Mouse (Mus musculus) lung, adult 18-20 months (tissue): ENCODE data around the gene Stac2.

ENCODE experiments used
- DNase-seq, 2 experiments: peaks; one replicate each; pipeline ENCODE4 v3.0.0; 2022; ENCODE audit warnings: mixed read lengths in 2 of 2

Stac2 gene

DNA sequence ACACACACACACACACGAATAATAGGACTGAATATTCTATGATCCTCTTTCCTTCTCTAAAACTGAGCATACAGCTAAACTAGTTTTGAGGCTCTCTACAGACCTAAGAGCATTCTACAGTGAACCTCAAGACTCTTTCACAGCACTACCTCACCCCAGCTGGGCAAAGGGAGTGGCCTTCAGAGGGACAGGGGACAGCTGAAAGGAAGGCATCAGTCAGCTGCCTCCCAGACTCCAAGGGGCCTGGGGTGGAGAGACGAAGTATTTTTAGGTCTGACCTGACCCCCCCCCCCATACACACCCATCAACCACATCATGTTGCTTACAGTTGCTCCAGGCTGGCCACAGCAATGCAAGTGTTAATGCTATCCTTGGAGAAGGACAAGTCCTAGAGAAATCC lies 32.1 kb downstream of the Stac2 start:
- DNase-seq, result no peak

DNA sequence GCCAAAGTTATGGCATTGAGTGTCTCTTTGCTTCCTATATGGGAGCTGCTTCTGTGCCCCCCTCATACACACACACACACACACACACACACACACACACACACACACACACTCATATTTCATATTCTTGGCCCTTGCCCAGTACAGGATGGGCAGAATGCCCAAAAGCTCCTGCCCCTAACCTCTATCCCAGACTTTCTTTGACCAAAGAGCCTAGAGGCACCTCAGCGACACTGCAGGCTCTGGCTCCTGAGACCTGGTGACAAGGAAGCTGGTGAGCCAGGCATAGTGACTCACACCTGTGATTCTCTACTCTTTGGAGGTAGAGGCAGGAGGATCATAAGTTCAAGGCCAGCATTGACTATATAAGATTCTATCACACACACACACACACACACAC lies 32.6 kb downstream of the Stac2 start:
- no peak for DNase-seq

- DNase-seq, result no peak
Measured at GRCm38 (mm10) chr11:98019883-98020610, 33.2 kb downstream of the Stac2 start.

GRCm38 (mm10) chr11:98018858-98019641 lies 34.2 kb downstream of the Stac2 start:
- peak; percentile 73 to 80 for DNase-seq

GRCm38 (mm10) chr11:98018222-98018621 lies 35.0 kb downstream of the Stac2 start:
- peak; percentile 47 to 64 for DNase-seq

DNA sequence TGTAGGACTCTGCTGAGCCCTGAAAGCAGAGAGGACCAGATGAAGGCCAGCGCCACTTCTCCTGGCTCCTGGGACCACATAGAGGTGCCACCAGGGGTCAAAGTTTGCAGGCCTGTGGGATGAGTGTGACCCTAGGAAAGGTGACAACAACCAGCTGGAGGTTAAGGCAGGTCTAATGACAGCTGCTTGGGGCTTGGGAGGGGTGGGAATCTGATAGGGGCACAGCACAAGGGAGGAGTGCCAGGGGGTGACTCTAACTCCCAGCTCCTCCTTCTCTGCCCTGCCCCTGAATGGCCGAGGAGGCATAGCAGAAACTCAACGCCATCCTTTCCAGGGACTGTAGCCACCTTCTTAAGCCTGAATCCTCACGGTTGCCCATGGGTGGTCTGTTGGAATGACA lies 36.4 kb downstream of the Stac2 start:
- DNase-seq, result no peak

DNA sequence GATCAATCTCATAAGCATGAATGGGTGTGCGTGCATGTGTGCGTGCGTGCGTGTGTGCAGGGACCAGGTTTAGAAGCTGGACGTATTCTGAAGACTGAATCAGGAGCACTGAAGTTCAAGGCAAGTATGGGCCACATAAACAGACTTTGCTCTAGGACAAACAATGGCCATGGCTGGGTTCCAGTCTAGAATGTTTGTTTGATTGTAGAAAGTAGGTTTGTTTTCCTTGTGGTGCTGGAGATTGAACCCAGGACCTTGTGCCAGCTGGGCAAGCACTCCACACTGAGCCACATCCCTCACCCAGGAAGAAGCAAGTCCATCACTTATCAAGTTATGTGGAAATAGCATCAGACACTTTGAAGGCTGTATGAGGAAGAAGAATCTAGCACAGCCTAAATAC lies 37.1 kb downstream of the Stac2 start:
- DNase-seq, result peak in 1 of 2 experiments; percentile 54

- no peak for DNase-seq
Measured at GRCm38 (mm10) chr11:98012831-98013230, 40.4 kb downstream of the Stac2 start.

GRCm38 (mm10) chr11:98011716-98012115 lies 41.5 kb downstream of the Stac2 start:
- no peak for DNase-seq

GRCm38 (mm10) chr11:98008087-98008486 lies 45.2 kb downstream of the Stac2 start:
- DNase-seq, result no peak

GRCm38 (mm10) chr11:98005686-98006085 lies 47.6 kb downstream of the Stac2 start:
- peak in 1 of 2 experiments; percentile 26 for DNase-seq

GRCm38 (mm10) chr11:98005076-98005475 lies 48.2 kb downstream of the Stac2 start:
- peak; percentile 66 to 72 for DNase-seq

GRCm38 (mm10) chr11:98004161-98004560 lies 49.1 kb downstream of the Stac2 start:
- DNase-seq, result peak in 1 of 2 experiments; percentile 30

- DNase-seq, result peak; percentile 59
Measured at GRCm38 (mm10) chr11:98003171-98003671, 50.0 kb downstream of the Stac2 start.

DNA sequence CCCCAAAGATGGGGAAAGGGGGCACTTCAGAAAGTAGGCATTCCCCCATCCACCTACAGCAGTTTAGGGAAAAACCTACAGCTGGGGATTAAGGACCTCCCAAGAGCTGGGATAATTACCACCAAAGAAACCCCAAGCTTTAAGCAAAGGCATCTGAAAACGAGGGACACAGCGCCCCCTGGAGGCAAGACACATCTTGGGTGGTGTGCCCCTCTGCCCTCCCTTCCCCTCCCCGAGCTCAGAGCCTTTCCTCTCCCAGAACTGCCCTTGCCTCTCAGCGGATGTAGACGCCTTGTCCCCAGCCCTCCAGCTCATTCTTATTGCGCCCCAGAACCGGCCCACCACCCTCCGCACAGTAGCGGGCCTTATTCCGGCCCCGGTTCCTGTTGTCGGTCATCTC lies 50.6 kb downstream of the Stac2 start:
- peak; percentile 75 to 83 for DNase-seq

- no peak for DNase-seq
Measured at GRCm38 (mm10) chr11:98001986-98002385, 51.3 kb downstream of the Stac2 start.

GRCm38 (mm10) chr11:98001351-98001824 lies 51.9 kb downstream of the Stac2 start:
- no peak for DNase-seq

DNA sequence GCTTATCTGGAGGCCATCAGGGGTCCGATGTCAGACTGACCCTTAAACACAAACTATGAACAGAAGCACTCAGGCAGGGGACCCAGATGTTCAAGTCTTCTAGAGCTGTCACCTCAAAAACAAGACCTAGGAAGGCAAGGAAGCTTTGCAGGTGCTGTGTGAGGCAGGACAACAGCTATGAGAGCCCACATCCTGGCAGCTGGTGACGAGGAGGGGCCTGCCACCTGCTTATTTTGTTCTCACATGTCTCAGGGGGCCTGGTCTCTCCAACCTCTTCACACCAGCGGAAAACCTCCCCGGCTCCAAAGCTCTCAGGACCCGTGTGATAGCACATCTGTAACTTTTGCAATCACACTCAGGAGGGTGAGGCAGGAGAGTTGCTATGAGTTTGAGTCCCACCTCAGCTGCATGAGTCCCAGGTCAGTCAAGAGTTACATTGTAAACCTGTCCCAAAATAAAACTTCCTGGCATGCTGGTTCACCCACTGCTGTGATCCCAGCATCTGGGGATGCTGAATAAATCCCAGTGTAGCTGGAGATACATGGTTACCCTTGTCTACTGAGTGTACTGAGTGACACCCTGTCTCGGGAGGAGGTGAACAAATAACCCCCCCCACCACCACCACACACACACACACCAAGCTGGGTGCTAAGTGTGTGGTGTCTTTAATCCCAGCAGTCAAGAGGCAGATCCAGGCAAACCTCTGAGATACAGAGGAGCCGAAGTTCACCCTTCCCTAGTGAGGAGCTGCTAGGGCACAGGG lies 52.7 kb downstream of the Stac2 start:
- DNase-seq, result peak; percentile 13 to 37

- DNase-seq, result no peak
Measured at GRCm38 (mm10) chr11:97999748-98000147, 53.5 kb downstream of the Stac2 start.

- peak in 1 of 2 experiments; percentile 17 for DNase-seq
Measured at GRCm38 (mm10) chr11:97998898-97999608, 54.2 kb downstream of the Stac2 start.

- peak in 1 of 2 experiments; percentile 30 for DNase-seq
Measured at GRCm38 (mm10) chr11:97998074-97998793, 55.0 kb downstream of the Stac2 start.
